Mouse (Mus musculus): Measurements from ENCODE around the gene Sae1. TPM values are rescaled to one million over a fixed set of nuclear protein-coding genes. Genes with fewer than 3 reads are reported as not detected.
A peak's percentile ranks its signal among the peaks of the same experiment; 100 is the strongest.

The Sae1 gene
- polyA plus RNA-seq, 1 experiment: 78.5 TPM

DNA sequence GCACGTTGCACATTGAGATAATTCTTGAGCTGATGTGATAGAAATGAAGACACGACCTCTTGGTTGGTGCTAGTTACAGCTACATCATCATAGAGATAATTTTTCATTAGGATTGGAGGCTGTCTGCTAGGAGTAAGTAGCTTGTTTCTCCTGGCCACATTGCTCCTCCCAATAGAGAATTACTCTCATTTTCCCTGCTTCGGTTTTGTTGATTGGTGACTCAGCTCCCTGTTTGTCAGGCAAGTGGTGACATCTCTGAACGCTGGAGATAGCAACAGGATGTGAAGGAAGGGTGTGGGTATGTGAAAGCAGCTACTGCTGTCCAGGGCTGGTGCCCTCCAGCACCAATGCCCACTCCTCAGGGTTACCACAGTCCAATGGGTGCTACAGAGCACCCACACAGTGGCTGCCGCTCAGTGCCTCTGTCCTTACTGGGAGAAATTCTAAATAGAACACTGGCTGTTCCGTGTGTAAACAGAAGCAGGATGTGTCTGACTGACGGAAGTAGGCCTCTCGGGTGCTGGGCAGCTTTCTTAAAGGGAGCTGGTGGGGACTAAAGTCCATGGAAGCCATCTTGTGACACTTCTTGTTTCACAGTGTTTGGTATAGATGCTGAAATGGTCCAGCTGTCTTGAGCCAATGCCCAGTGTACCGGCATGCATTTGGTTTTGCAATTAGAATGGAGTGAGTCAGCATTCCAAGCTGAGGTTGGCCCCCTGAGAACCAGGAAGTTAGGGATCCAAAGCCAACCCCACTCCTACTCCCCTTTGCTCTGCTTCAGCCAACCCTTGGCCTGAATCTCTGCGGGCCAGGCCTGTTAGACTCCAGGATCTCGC is 18.1 kb upstream of the Sae1 start:
- Histone ChIP-seq H3K27ac (ENCODE audit: control insufficient read depth, insufficient read depth, low read depth, low read length, poor library complexity) (peak overlapping the region; percentile 97), H3K4me1 (ENCODE audit: control insufficient read depth, insufficient read depth, low read length) (peaks cover 10% of the 10 kb centered on the region), H3K4me3 (replicated peaks; ENCODE audit: control insufficient read depth, low read depth, low read length) (peak overlapping the region; percentile 39)
- 4% methylated on average over 11 of the region's 11 CpGs for WGBS
- TF ChIP-seq POLR2A (IDR thresholded peaks at IDR 0.05; ENCODE audit: borderline replicate concordance, control insufficient read depth, low read depth, low read length) (peak; percentile 52), CTCF (IDR thresholded peaks at IDR 0.05; ENCODE audit: control insufficient read depth, insufficient read depth, low read length) (no peak)

- TF ChIP-seq CTCF (IDR thresholded peaks at IDR 0.05; ENCODE audit: control insufficient read depth, insufficient read depth, low read length) (no peak), POLR2A (IDR thresholded peaks at IDR 0.05; ENCODE audit: borderline replicate concordance, control insufficient read depth, low read depth, low read length) (peak; percentile 50; the same call in 1 of the 2 replicates)
- Histone ChIP-seq H3K27ac (ENCODE audit: control insufficient read depth, insufficient read depth, low read depth, low read length, poor library complexity) (peak overlapping the region; percentile 97), H3K4me1 (ENCODE audit: control insufficient read depth, insufficient read depth, low read length) (peaks cover 10% of the 10 kb centered on the region), H3K4me3 (replicated peaks; ENCODE audit: control insufficient read depth, low read depth, low read length) (peak overlapping the region; percentile 34)
- 16% methylated on average over 2 of the region's 2 CpGs for WGBS
Observed at GRCm38 (mm10) chr7:16405073-16405455, 17.5 kb upstream of the Sae1 start.

DNA sequence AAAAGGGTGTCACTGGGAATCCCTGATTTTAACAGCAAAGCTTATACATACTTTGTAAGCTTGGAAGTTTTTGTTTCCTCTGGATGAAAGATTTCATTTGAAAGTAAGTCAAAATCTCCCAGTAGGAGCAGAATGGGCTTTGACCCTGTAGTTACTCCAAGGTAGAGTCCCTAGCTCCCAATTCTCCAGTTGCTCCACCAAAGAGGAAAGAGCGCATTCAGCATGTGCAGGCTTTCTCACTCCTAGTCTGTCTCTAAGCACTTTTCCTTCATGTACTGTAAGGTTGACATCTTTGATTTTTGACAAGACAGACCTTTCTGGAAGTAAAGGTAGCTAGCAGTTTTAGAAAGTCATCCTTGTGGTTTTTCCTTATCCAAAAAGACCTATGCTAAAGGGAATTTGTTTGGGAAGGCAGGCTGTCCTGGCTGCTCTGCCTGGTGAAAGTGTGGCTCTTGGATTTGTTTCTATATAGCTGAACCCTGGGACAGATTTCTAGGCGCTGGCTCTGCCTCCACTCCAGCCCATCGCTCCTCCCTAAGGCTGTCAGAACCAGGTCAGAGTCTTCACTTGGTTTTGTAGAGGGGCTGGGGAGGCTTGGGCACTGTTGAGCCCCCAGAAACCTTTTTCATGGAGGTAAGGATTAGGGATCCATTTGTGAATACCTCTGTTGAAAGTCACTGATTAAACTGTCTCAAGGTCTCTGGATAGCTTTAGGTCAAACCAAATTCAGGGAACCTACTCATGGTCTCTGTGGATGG is 16.9 kb upstream of the Sae1 start:
- peak overlapping the region; percentile 97 for H3K27ac ChIP-seq (ENCODE audit: control insufficient read depth, insufficient read depth, low read depth, low read length, poor library complexity)
- H3K4me3 ChIP-seq (replicated peaks; ENCODE audit: control insufficient read depth, low read depth, low read length): no peak overlapping the region

GRCm38 (mm10) chr7:16402968-16403948 is 15.7 kb upstream of the Sae1 start:
- 3% methylated on average over 21 of the region's 21 CpGs for WGBS
- Histone ChIP-seq H3K4me1 (ENCODE audit: control insufficient read depth, insufficient read depth, low read length) (peaks cover 11% of the 10 kb centered on the region), H3K27ac (ENCODE audit: control insufficient read depth, insufficient read depth, low read depth, low read length, poor library complexity) (peak overlapping the region; percentile 63), H3K4me3 (replicated peaks; ENCODE audit: control insufficient read depth, low read depth, low read length) (peak overlapping the region; percentile 48)
- no peak; the same call in 1 of the 2 replicates for TF ChIP-seq POLR2A (IDR thresholded peaks at IDR 0.05; ENCODE audit: borderline replicate concordance, control insufficient read depth, low read depth, low read length)
- no peak for TF ChIP-seq CTCF (IDR thresholded peaks at IDR 0.05; ENCODE audit: control insufficient read depth, insufficient read depth, low read length)

More for the DNA sequence above, 16.9 kb upstream of the Sae1 start:
- WGBS: 57% methylated on average over 3 of the region's 3 CpGs
- no peak for TF ChIP-seq POLR2A (IDR thresholded peaks at IDR 0.05; ENCODE audit: borderline replicate concordance, control insufficient read depth, low read depth, low read length)
- H3K4me1 ChIP-seq (ENCODE audit: control insufficient read depth, insufficient read depth, low read length): peaks cover 10% of the 10 kb centered on the region

DNA sequence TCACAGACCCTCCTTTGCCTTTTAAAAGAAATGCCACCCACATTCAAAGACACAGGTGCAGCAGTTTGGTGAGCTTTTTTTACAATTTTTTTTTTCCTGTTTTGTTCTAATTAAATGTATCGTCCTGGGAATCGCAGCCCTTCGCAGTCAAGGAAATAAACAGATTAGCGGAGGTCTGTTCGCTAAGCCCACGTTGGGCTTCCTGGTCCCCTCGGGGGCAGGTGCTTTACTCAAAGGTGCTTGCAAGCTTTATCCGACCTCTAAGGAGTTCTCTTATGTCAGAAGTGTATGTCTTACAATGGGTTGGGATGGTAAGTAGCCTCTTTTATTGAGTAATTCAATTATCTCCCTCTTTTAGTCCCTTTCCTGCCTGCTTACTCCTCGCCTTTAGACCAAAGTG is 14.8 kb upstream of the Sae1 start:
- WGBS: under 1% methylated on average over 9 of the region's 9 CpGs
- H3K4me3 ChIP-seq (replicated peaks; ENCODE audit: control insufficient read depth, low read depth, low read length): peak overlapping the region; percentile 84
- peaks cover 11% of the 10 kb centered on the region for H3K4me1 ChIP-seq (ENCODE audit: control insufficient read depth, insufficient read depth, low read length)
- TF ChIP-seq POLR2A (IDR thresholded peaks at IDR 0.05; ENCODE audit: borderline replicate concordance, control insufficient read depth, low read depth, low read length): no peak
- TF ChIP-seq CTCF (IDR thresholded peaks at IDR 0.05; ENCODE audit: control insufficient read depth, insufficient read depth, low read length): no peak
- H3K27ac ChIP-seq (ENCODE audit: control insufficient read depth, insufficient read depth, low read depth, low read length, poor library complexity): peak overlapping the region; percentile 100

DNA sequence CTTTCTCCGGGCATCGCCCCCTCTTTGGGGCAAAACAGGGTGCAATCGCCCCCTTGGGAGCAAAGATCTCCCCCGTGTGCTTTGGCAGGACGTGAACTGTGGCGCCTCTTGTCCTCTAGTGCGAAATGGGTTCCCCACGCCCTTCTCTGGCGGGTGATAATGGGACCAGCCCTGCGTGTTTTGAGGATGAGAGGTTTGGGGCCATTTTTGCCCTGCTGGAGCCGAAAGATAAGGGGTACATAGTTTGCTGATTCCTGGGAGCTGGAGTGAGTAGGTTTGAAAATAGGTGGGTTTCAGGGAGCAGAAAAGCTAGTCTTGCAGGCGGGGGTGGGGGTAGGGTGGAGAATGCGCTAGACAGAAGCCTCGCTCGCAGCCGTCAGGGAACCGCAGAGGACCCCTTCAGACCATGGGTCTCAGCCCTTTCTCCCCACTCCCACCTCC is 14.4 kb upstream of the Sae1 start:
- Histone ChIP-seq H3K4me3 (replicated peaks; ENCODE audit: control insufficient read depth, low read depth, low read length) (peak overlapping the region; percentile 84), H3K4me1 (ENCODE audit: control insufficient read depth, insufficient read depth, low read length) (peaks cover 11% of the 10 kb centered on the region), H3K27ac (ENCODE audit: control insufficient read depth, insufficient read depth, low read depth, low read length, poor library complexity) (peak overlapping the region; percentile 100)
- WGBS: under 1% methylated on average over 17 of the region's 17 CpGs
- TF ChIP-seq POLR2A (IDR thresholded peaks at IDR 0.05; ENCODE audit: borderline replicate concordance, control insufficient read depth, low read depth, low read length) (peak; percentile 91), CTCF (IDR thresholded peaks at IDR 0.05; ENCODE audit: control insufficient read depth, insufficient read depth, low read length) (no peak)

- WGBS: 1% methylated on average over 81 of the region's 85 CpGs
- Histone ChIP-seq H3K4me1 (ENCODE audit: control insufficient read depth, insufficient read depth, low read length) (peaks cover 10% of the 10 kb centered on the region), H3K27ac (ENCODE audit: control insufficient read depth, insufficient read depth, low read depth, low read length, poor library complexity) (peak within 1 kb of the TSS; percentile 100), H3K4me3 (replicated peaks; ENCODE audit: control insufficient read depth, low read depth, low read length) (peak within 1 kb of the TSS; percentile 88)
- TF ChIP-seq CTCF (IDR thresholded peaks at IDR 0.05; ENCODE audit: control insufficient read depth, insufficient read depth, low read length) (peak; percentile 17; the same call in 1 of the 2 replicates), POLR2A (IDR thresholded peaks at IDR 0.05; ENCODE audit: borderline replicate concordance, control insufficient read depth, low read depth, low read length) (peak; percentile 98)
Observed at GRCm38 (mm10) chr7:16400689-16401611, 13.3 kb upstream of the Sae1 start, which contains the start of gene Zc3h4. Gene Zc3h4, plus strand, starts transcription at chr7:16400910.

Data from bone marrow, adult 2 months (tissue).